In the genomic region with DNA sequence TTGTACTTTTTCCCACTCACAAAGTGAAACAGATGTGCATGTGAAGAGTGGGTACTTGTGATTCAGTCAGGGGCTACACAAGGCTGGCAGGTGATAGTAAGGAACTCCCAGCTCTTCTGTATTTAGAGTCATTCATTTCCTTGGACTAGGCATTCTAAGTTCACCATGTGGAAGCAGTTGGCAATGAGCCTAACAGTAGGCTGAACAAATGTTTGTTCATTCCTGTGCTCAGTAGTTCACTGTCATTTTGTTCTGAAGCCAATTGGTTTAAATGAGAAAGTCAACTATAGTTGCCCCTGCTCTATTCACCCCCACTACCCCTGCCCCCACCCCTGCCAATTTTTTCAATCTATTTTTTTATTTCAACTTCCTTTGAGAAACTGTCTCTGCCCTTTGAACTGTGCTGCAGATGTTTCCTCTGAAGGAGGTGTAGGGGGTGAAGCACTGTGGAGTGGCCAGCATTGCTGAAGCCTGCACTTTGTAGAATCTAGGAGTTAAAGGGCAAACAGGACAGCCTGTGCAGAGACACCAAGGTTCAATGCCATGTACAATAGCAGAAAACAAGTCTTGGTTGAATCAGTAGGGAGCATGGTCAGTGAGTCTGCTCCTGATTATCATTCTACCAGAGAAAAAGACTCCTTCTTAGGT, we compare ENCODE assay signal across 9 mouse cellular contexts. TPM values are rescaled to one million over a fixed set of nuclear protein-coding genes. Genes with fewer than 3 reads are reported as not detected.
DNase-seq lines count a peak whose midpoint lies in the region; ATAC-seq and TF ChIP-seq lines count a peak whose summit lies in the region.
"Had no signal": no experiment of that assay in that cellular context is flagged by ENCODE, and none has a peak within 500 bp of the region (broad histone marks: within the 10 kb centered on the region; RNA-seq: fewer than 3 reads in every experiment).

No protein-coding gene starts in this region.

- no peaks in the 10 kb centered on the region for H3K27me3 ChIP-seq in heart, postnatal 0 days (ENCODE audit: control insufficient read depth, insufficient read depth, low read length)
- no peaks in the 10 kb centered on the region for H3K27me3 ChIP-seq in splenic B cell, adult 2 months (ENCODE audit: control insufficient read depth, insufficient read depth, low read length, poor library complexity, severe bottlenecking)
- no peaks in the 10 kb centered on the region for H3K27me3 ChIP-seq in hindbrain, embryonic 13.5 days

- H3K9ac ChIP-seq in heart, postnatal 0 days (replicated peaks; ENCODE audit: low read depth, low read length) = no peak overlapping the region
- no peak overlapping the region for H3K9ac ChIP-seq in hindbrain, embryonic 13.5 days

- peak; percentile 6 for DNase-seq in heart, postnatal 0 days (ENCODE audit: low spot score)
- DNase-seq in heart, postnatal 25 days (ENCODE audit: low spot score) = no peak
- DNase-seq in brain, embryonic 14.5 days (ENCODE audit: low read depth) = peak; percentile 17
- peak; percentile 38 to 71 for DNase-seq in kidney, postnatal 25 days
- DNase-seq in splenic B cell, adult 2 months (ENCODE audit: low read depth, low spot score) = peak; percentile 23
- no peak for DNase-seq in left cerebral cortex, adult 2 months (ENCODE audit: extremely low spot score in 1 of 2, low spot score in 2 of 2)
- no peak for DNase-seq in left cerebral cortex, postnatal 25 days (ENCODE audit: low spot score in 2 of 2)

- no peak overlapping the region for H3K27ac ChIP-seq in heart, postnatal 0 days (ENCODE audit: low read depth)
- H3K27ac ChIP-seq in left cerebral cortex, adult 2 months = no peak overlapping the region
- H3K27ac ChIP-seq in hindbrain, embryonic 13.5 days = no peak overlapping the region

- no peaks in the 10 kb centered on the region for H3K4me1 ChIP-seq in heart, postnatal 0 days (ENCODE audit: control insufficient read depth, insufficient read depth)
- H3K4me1 ChIP-seq in hindbrain, embryonic 13.5 days (replicated peaks) = no peaks in the 10 kb centered on the region

- no peak for TF ChIP-seq EP300 in heart, postnatal 0 days (IDR thresholded peaks at IDR 0.05; ENCODE audit: low read depth)

- no peak for TF ChIP-seq POLR2A in brain, embryonic 14.5 days (IDR thresholded peaks at IDR 0.05; ENCODE audit: borderline replicate concordance, extremely low read depth, insufficient read depth, insufficient read length, poor library complexity, severe bottlenecking)

- no peak for ATAC-seq in heart, postnatal 0 days (ENCODE audit: insufficient read depth, low read depth)
- ATAC-seq in hindbrain, embryonic 13.5 days (ENCODE audit: low FRiP score) = no peak

- TF ChIP-seq CTCF in heart, postnatal 0 days (IDR thresholded peaks at IDR 0.05; ENCODE audit: low read depth) = no peak
- TF ChIP-seq CTCF in brain, embryonic 14.5 days (IDR thresholded peaks at IDR 0.05; ENCODE audit: borderline replicate concordance, extremely low read depth, insufficient read depth, insufficient read length) = no peak
- TF ChIP-seq CTCF in left cerebral cortex, adult 2 months (IDR thresholded peaks at IDR 0.05) = no peak

- H3K9me3 ChIP-seq in heart, postnatal 0 days (replicated peaks; ENCODE audit: control insufficient read depth, low read length) = no peaks in the 10 kb centered on the region
- no peaks in the 10 kb centered on the region for H3K9me3 ChIP-seq in hindbrain, embryonic 13.5 days

- no peak overlapping the region for H3K4me3 ChIP-seq in heart, postnatal 0 days (ENCODE audit: low read depth, low read length)
- H3K4me3 ChIP-seq in left cerebral cortex, adult 2 months = no peak overlapping the region
- H3K4me3 ChIP-seq in hindbrain, embryonic 13.5 days = no peak overlapping the region

- 0 out of 2 replicates have a peak, but pooled peaks cover 10% of the 10 kb centered on the region for H3K36me3 ChIP-seq in heart, postnatal 0 days (replicated peaks; ENCODE audit: control insufficient read depth, insufficient read depth, low read length)
- H3K36me3 ChIP-seq in splenic B cell, adult 2 months (ENCODE audit: control insufficient read depth, insufficient read depth, low read length, poor library complexity, severe bottlenecking) = no peaks in the 10 kb centered on the region
- H3K36me3 ChIP-seq in hindbrain, embryonic 13.5 days = no peaks in the 10 kb centered on the region

- intact Hi-C loops in heart, postnatal 25 days (cut with DNase I) = no loop called here
- intact Hi-C loops in left cerebral cortex, adult 2 months (cut with DNase I) = loop anchor here (2.0 to 10.0 kb wide), 2 partner anchors 32 to 396 kb away; no protein-coding TSS in a partner anchor
- intact Hi-C loops in left cerebral cortex, postnatal 25 days (cut with DNase I) = loop anchor here (10.0 kb wide), 1 partner anchor 286 kb away; a partner anchor contains a TSS

- no peak overlapping the region for H3K4me2 ChIP-seq in heart, postnatal 0 days (ENCODE audit: low read depth, low read length)
- H3K4me2 ChIP-seq in hindbrain, embryonic 13.5 days = no peak overlapping the region

RNA-seq across cellular contexts. Expression of a gene that starts 2.4 kb away (rescaled TPM):
- 35.3 and 36.9 TPM in 2 replicates for total RNA-seq in heart, postnatal 0 days (2014; rRNA removed; ENCODE audit: low replicate concordance)
- polyA plus RNA-seq in heart, postnatal 0 days (2015; fragmentation: Nextera tagmentation; extraction: Ambion mirVana) = 20.8 and 21.1 TPM in 2 replicates
- total RNA-seq in heart, postnatal 25 days (2021) = 10 to 100 TPM; 12.9 to 14.7 TPM
- 14.0 and 15.3 TPM in 2 replicates for polyA plus RNA-seq in brain, embryonic 14.5 days (2012; rRNA removed)
- 10 to 100 TPM; 30.4 to 33.8 TPM for total RNA-seq in left cerebral cortex, adult 2 months (2021)
- total RNA-seq in left cerebral cortex, postnatal 25 days (2021) = 10 to 100 TPM; 29.0 to 29.4 TPM
- polyA plus RNA-seq in hindbrain, embryonic 13.5 days (2015; fragmentation: Nextera tagmentation; extraction: Ambion mirVana) = 21.8 and 24.7 TPM in 2 replicates

RNA-seq across cellular contexts. Expression of a gene that starts 32.8 kb away (rescaled TPM):
- 10.5 and 22.8 TPM in 2 replicates for total RNA-seq in heart, postnatal 0 days (2014; rRNA removed; ENCODE audit: low replicate concordance)
- polyA plus RNA-seq in heart, postnatal 0 days (2015; fragmentation: Nextera tagmentation; extraction: Ambion mirVana) = 39.4 and 44.8 TPM in 2 replicates
- 10 to 100 TPM; 19.1 to 25.0 TPM for total RNA-seq in heart, postnatal 25 days (2021)
- polyA plus RNA-seq in brain, embryonic 14.5 days (2012; rRNA removed) = 33.9 and 40.3 TPM in 2 replicates
- 10 to 100 TPM; 23.4 to 33.7 TPM for total RNA-seq in left cerebral cortex, adult 2 months (2021)
- 10 to 100 TPM; 29.6 to 30.3 TPM for total RNA-seq in left cerebral cortex, postnatal 25 days (2021)
- polyA plus RNA-seq in hindbrain, embryonic 13.5 days (2015; fragmentation: Nextera tagmentation; extraction: Ambion mirVana) = 62.9 and 76.0 TPM in 2 replicates

RNA-seq across cellular contexts. Expression of a gene that starts 35.1 kb away (rescaled TPM):
- not detected in 2 replicates for total RNA-seq in heart, postnatal 0 days (2014; rRNA removed; ENCODE audit: low replicate concordance)
- polyA plus RNA-seq in heart, postnatal 0 days (2015; fragmentation: Nextera tagmentation; extraction: Ambion mirVana) = not detected in 2 replicates
- total RNA-seq in heart, postnatal 25 days (2021) = not detected
- polyA plus RNA-seq in brain, embryonic 14.5 days (2012; rRNA removed) = not detected in 2 replicates
- not detected for total RNA-seq in left cerebral cortex, adult 2 months (2021)
- not detected for total RNA-seq in left cerebral cortex, postnatal 25 days (2021)
- polyA plus RNA-seq in hindbrain, embryonic 13.5 days (2015; fragmentation: Nextera tagmentation; extraction: Ambion mirVana) = not detected in 2 replicates
- total RNA-seq: left cerebral cortex, postnatal 10 days had no signal

RNA-seq across cellular contexts. Expression of a gene that starts 43.2 kb away (rescaled TPM):
- 3.8 and 4.6 TPM in 2 replicates for total RNA-seq in heart, postnatal 0 days (2014; rRNA removed; ENCODE audit: low replicate concordance)
- polyA plus RNA-seq in heart, postnatal 0 days (2015; fragmentation: Nextera tagmentation; extraction: Ambion mirVana) = 2.7 and 3.1 TPM in 2 replicates
- total RNA-seq in heart, postnatal 25 days (2021) = 1 to 10 TPM; 1.2 to 1.5 TPM
- polyA plus RNA-seq in brain, embryonic 14.5 days (2012; rRNA removed) = 0.67 and 0.97 TPM in 2 replicates
- total RNA-seq in left cerebral cortex, adult 2 months (2021) = 1 to 10 TPM; 1.9 to 2.2 TPM
- 1 to 10 TPM; 1.9 to 2.8 TPM for total RNA-seq in left cerebral cortex, postnatal 25 days (2021)
- 2.5 and 2.6 TPM in 2 replicates for polyA plus RNA-seq in hindbrain, embryonic 13.5 days (2015; fragmentation: Nextera tagmentation; extraction: Ambion mirVana)

Comparison
In these comparisons a context has a peak if more than half of its experiments do, and no peak if none do; other contexts are left out.
1. DNase-seq: peak in heart, postnatal 0 days (single experiment), brain, embryonic 14.5 days (single experiment), kidney, postnatal 25 days (2 of 2) and splenic B cell, adult 2 months (single experiment); none in heart, postnatal 25 days (single experiment), left cerebral cortex, adult 2 months (0 of 2) and left cerebral cortex, postnatal 25 days (0 of 2).